Comparison of ENCODE assay signal across 24 mouse cellular contexts in the genomic region with DNA sequence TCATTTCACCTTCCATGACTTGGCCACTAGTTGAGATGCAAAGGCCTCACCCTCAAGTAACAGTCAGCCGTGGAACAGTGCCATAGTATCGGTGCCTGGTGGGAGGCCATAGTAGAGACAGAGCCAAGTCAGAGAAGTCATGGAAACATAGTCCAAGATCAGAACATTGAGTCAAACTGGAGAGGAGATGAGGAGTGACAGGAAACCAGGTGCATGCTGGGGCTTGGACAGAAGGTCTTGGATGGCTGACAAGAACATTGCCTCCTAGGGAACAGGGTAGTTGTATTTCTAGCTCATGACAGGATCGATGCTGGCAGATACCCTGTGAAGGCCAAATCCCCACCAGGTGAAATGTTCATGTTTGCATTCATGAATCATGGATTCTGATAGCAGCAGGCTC.
DNase-seq lines count a peak whose midpoint lies in the region; ATAC-seq and TF ChIP-seq lines count a peak whose summit lies in the region.
"Had no signal": no experiment of that assay in that cellular context is flagged by ENCODE, and none has a peak within 500 bp of the region (broad histone marks: within the 10 kb centered on the region; RNA-seq: fewer than 3 reads in every experiment).

No protein-coding gene starts in this region.

- no peaks in the 10 kb centered on the region for H3K27me3 ChIP-seq in midbrain, postnatal 0 days (ENCODE audit: insufficient read depth, low read length)
- no peaks in the 10 kb centered on the region for H3K27me3 ChIP-seq in midbrain, embryonic 10.5 days (ENCODE audit: low read depth, poor library complexity, severe bottlenecking)
- H3K27me3 ChIP-seq: CH12.LX; embryonic facial prominence, embryonic 12.5 days; forebrain, embryonic 13.5 days; forebrain, embryonic 15.5 days; Patski had no signal

- DNase-seq in cerebellum, postnatal 10 days: peak; percentile 76 to 88
- DNase-seq in cerebellum, adult 8-10 months: no peak
- DNase-seq in cerebellum, postnatal 25 days: peak; percentile 25 to 26
- no peak for DNase-seq in cerebellum, adult 11-12 months
- DNase-seq in left cerebral cortex, postnatal 4 days: peak; percentile 51
- DNase-seq in left cerebral cortex, adult 2 months (ENCODE audit: extremely low spot score in 1 of 2, low spot score in 2 of 2): no peak
- DNase-seq in midbrain, postnatal 0 days (ENCODE audit: low spot score): peak; percentile 49
- no peak for DNase-seq in midbrain, embryonic 10.5 days (ENCODE audit: low spot score)
- DNase-seq: adrenal gland, adult 8-10 months; adrenal gland, postnatal 14 days; adrenal gland, postnatal 36 days; B cell, adult 2 months; cerebellum, adult 18-20 months; cerebellum, adult 9-10 months; forebrain, postnatal 0 days had no signal

- 93% methylated on average over 3 of the region's 3 CpGs for WGBS in midbrain, postnatal 0 days
- WGBS in midbrain, embryonic 10.5 days: 86% methylated on average over 3 of the region's 3 CpGs

- no peak overlapping the region for H3K27ac ChIP-seq in left cerebral cortex, adult 2 months
- no peak overlapping the region for H3K27ac ChIP-seq in midbrain, postnatal 0 days (ENCODE audit: low read depth, low read length)
- H3K27ac ChIP-seq in midbrain, embryonic 10.5 days (replicated peaks): no peak overlapping the region
- H3K27ac ChIP-seq: embryonic facial prominence, embryonic 10.5 days; embryonic facial prominence, embryonic 12.5 days; forebrain, embryonic 13.5 days; forebrain, embryonic 15.5 days had no signal

- no peaks in the 10 kb centered on the region for H3K9me3 ChIP-seq in midbrain, postnatal 0 days (ENCODE audit: low read length)
- no peaks in the 10 kb centered on the region for H3K9me3 ChIP-seq in midbrain, embryonic 10.5 days (replicated peaks)
- H3K9me3 ChIP-seq: embryonic facial prominence, embryonic 10.5 days; embryonic facial prominence, embryonic 12.5 days; forebrain, embryonic 13.5 days; forebrain, embryonic 15.5 days; G1E had no signal

- TF ChIP-seq CTCF in left cerebral cortex, adult 2 months (IDR thresholded peaks at IDR 0.05): no peak
- TF ChIP-seq CTCF in midbrain, postnatal 0 days (IDR thresholded peaks at IDR 0.05): no peak

- intact Hi-C loops in left cerebral cortex, postnatal 4 days (cut with DNase I): no loop called here
- intact Hi-C loops in left cerebral cortex, adult 2 months (cut with DNase I): no loop called here

- no peaks in the 10 kb centered on the region for H3K4me1 ChIP-seq in midbrain, postnatal 0 days (ENCODE audit: insufficient read depth, low read length)
- H3K4me1 ChIP-seq in midbrain, embryonic 10.5 days: no peaks in the 10 kb centered on the region
- H3K4me1 ChIP-seq: embryonic facial prominence, embryonic 10.5 days; embryonic facial prominence, embryonic 12.5 days; forebrain, embryonic 13.5 days; forebrain, embryonic 15.5 days had no signal

- H3K4me2 ChIP-seq in midbrain, postnatal 0 days (ENCODE audit: low read depth, low read length, poor library complexity, severe bottlenecking): no peak overlapping the region
- H3K4me2 ChIP-seq: embryonic facial prominence, embryonic 12.5 days; forebrain, embryonic 13.5 days; forebrain, embryonic 15.5 days had no signal

- H3K9ac ChIP-seq in midbrain, postnatal 0 days (replicated peaks; ENCODE audit: low read length, poor library complexity, severe bottlenecking): no peak overlapping the region
- H3K9ac ChIP-seq: embryonic facial prominence, embryonic 12.5 days; forebrain, embryonic 13.5 days; forebrain, embryonic 15.5 days; forebrain, postnatal 0 days had no signal

- no peak for ATAC-seq in midbrain, postnatal 0 days (ENCODE audit: low FRiP score)
- ATAC-seq: activated CD4-positive, CD25-positive, alpha-beta regulatory T cell, adult 4 months; CD4-positive, CD25-positive, alpha-beta regulatory T cell, adult 4 months; forebrain, embryonic 13.5 days; forebrain, embryonic 15.5 days; forebrain, postnatal 0 days; Patski had no signal

- H3K36me3 ChIP-seq in midbrain, postnatal 0 days (ENCODE audit: insufficient read depth, low read length): no peaks in the 10 kb centered on the region
- no peaks in the 10 kb centered on the region for H3K36me3 ChIP-seq in midbrain, embryonic 10.5 days
- H3K36me3 ChIP-seq: embryonic facial prominence, embryonic 10.5 days; embryonic facial prominence, embryonic 12.5 days; forebrain, embryonic 15.5 days; G1E had no signal

- H3K4me3 ChIP-seq in left cerebral cortex, adult 2 months: no peak overlapping the region
- no peak overlapping the region for H3K4me3 ChIP-seq in midbrain, postnatal 0 days (ENCODE audit: low read depth, low read length)
- H3K4me3 ChIP-seq in midbrain, embryonic 10.5 days: no peak overlapping the region
- H3K4me3 ChIP-seq: embryonic facial prominence, embryonic 10.5 days; embryonic facial prominence, embryonic 12.5 days; forebrain, embryonic 13.5 days; forebrain, embryonic 15.5 days had no signal

Comparison
In these comparisons a context has a peak if more than half of its experiments do, and no peak if none do; other contexts are left out.
1. DNase-seq: peak in cerebellum, postnatal 10 days (2 of 2), cerebellum, postnatal 25 days (2 of 2), left cerebral cortex, postnatal 4 days (single experiment) and midbrain, postnatal 0 days (single experiment); none in cerebellum, adult 8-10 months (single experiment), cerebellum, adult 11-12 months (single experiment), left cerebral cortex, adult 2 months (0 of 2) and midbrain, embryonic 10.5 days (single experiment).